Mouse (Mus musculus) heart, postnatal 36 days (tissue): Measurements from ENCODE around the gene Foxg1. TPM values are rescaled to one million over a fixed set of nuclear protein-coding genes. Genes with fewer than 3 reads are reported as not detected.

Source experiments
- DNase-seq, 2 experiments: peaks; one replicate each; pipeline ENCODE4 v3.0.0; 2021 to 2022
- intact Hi-C: fragments of 180-260 bp; cut with DNase I; formaldehyde crosslinking; loops from one replicate; pipeline ENCODE4 v1.15.1; 2025
- total RNA-seq, 2 experiments: library from RNA; stranded (reverse); gene quantifications; 2 replicates each; pipeline ENCODE4 v1.2.3; 2021

Gene Foxg1
- total RNA-seq = not detected

DNA sequence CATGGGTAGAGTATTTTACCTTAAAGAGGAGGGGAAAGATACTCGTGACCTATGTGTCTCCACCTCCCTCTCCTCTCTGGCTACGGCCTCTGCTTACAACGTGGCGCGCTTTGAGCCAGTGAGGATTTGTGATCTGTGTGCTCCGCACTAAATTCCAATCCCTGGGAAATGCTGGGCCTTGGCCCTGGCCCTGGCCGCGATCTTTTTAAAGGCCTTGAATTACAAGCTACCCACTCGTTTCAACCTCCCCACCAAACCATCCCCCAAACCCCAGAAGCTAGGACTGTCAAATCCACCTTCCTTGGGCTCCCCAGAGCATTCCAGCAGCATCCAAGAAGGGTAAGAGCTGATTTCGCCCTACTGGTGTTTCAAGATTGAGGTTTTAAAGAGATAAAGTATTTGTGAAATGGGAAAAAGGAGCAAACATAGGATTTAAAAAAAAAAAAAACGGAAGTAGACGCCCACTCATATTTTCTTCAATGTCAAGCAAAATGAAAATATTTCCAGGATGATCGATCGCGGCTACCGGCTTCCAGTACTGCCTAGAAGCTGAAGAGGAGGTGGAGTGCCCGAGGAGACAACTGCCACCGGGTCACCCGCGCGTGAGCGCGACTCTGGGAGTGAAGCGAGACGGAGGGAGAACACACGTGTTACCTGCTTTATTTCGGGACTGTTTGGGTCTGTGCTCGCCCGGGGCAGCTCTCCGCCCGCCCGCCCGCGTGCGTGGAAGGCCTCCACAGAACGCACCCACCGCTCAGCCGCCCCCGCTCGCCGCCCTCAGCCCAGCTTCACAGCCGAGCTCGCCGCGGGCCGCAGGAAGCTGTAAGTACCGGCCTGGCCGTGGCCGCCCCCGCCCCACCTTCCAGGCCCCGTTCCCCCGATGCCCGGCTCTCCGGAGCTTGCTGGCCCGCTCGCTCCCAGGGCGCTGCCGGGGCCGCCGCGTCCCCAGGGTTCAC is at the start of gene Foxg1:
TSS of gene Foxg1 (plus strand) at position 96 of the 956 bp plus-strand sequence.
- intact Hi-C loops = no loop called here
- DNase-seq = no peak

DNA sequence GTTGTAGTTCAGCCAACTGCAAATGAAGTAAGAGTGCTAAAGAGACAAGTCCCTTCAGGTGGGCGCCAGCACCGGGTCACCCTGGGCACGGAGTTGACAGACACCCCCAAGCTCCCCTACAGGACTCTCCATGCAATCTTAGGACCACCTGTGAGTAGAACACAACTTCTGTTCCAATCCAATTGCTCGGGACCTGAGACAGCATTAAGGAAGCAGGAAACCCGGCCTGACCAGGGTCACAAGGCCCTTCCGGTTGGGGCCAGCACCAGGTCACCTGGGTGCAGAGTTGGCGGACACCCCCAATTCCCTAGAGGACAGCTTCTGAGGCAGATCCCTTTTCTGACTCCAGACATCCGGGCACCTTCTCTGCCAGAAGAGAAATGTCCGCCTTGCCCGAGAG is 32.8 kb upstream of the Foxg1 start:
- no peak for DNase-seq
- intact Hi-C loops = no loop called here

DNA sequence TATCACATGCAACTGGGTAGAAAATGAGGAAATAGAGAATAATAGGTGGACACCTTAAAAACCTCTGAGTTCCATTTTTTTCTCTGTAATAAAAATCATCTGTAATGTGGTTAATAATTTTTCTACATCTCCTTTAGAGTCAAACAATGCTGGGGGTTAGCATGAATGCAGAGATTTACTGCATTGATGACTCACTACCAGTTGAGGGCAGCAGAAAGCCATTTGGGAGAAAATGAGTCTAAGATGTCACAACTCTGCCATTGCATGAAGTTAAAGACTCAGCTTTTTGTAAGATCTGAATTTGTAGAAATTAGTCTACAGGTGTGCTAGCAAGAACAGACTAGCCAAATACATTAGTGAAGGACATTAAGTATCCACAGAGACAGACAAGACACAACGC is 13.5 kb upstream of the Foxg1 start:
- intact Hi-C loops = no loop called here
- DNase-seq = no peak

DNA sequence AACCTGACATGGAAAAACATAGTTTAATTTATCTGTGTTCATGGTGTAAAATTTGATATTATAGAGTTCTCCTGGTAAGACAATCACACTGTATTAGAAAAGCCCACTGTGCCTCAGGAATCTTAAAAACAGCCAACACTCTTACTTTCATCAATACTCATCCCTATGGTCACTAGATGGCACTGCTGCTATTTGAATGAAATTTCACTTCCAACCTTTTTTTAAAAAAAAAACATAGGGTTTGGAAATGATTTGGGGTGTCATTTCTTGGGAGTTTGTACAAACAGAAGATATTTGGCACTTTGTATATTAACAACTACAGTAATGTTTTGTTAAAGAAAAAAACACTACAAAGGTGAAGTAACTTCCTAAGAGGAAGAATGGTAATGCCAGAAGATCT is 10.3 kb upstream of the Foxg1 start:
- DNase-seq = no peak
- intact Hi-C loops = loop anchor here (5.0 to 10.0 kb wide), 5 partner anchors 583 to 1903 kb away; no protein-coding TSS in a partner anchor

DNA sequence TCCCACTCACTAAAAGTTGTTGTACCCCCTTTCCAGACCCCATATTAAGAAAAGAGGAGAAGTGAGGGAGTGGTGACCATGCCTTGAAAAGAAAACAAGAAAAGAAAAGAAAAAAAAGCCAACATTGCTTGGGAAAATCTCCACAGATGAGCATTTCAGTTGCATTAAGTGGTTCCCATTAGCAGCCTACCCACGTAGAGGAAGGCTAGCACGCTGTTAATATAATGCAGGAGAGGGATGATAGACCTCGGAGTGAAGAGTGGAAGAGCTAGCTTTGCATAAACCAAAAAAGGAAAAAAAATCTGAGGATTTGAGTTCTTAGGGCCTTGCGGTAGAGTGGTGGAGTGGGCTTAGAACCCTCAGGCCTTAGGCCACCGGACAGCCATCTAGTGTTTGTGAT is 9.3 kb upstream of the Foxg1 start:
- DNase-seq = no peak
- intact Hi-C loops = loop anchor here (5.0 to 10.0 kb wide), 5 partner anchors 582 to 1902 kb away; no protein-coding TSS in a partner anchor

DNA sequence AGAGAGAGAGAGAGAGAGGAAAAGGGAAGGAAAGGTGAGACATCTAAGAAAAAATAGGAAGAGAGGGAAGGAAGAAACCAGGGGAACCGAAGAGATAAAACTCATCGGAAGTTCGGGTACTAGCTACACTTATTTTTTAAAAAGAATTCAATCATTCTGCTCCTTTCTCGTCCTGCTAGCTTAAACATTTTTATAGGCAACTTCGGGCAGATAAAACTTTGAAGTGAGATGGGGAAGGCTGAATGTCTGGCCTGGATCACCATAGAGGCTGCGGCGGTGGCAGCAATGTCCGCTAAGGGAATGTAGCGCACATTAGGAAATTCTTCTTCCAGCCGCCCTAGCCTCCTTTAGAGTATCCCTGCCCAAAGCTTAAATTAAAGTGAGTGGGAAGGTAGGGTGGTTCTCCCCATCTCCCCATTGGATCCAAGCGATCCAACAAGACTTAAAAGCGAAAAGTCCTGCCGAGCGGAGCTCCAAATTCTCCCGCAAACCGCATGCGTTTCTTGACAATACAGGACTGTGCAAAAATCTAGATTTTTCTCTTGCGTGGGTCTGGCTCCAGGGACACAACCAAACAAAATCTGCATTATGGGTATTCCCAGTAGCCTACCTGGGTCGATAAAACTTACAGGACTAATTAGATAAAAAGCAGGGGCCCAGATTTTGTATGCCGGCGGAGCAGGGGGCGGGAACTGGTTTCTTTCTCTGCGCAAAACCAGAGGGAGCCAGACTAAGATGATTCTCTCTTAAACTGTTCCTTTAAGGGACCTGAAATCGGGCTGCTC is 8.4 kb upstream of the Foxg1 start:
- no peak for DNase-seq
- intact Hi-C loops = loop anchor here (5.0 to 10.0 kb wide), 5 partner anchors 581 to 1901 kb away; no protein-coding TSS in a partner anchor

DNA sequence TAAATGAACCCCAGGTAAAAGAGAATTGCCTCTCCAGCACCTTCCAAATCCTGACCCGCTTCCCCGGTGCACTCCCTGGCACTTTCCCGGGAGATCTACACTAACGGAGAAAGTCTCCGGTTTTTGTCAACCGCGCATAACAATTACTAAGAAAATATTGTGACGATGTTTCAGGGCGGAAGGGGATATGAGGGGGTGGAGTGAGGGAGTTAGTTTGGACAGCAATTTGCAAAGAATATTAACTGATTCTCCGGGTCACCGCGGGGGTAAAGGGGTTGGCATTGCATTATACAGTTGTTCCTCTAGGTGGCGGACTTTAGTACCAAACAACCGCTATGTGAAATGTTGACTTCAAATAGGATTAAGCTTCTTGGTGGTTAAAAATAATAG is 7.9 kb upstream of the Foxg1 start:
- intact Hi-C loops = loop anchor here (5.0 to 10.0 kb wide), 5 partner anchors 580 to 1900 kb away; no protein-coding TSS in a partner anchor
- DNase-seq = no peak

DNA sequence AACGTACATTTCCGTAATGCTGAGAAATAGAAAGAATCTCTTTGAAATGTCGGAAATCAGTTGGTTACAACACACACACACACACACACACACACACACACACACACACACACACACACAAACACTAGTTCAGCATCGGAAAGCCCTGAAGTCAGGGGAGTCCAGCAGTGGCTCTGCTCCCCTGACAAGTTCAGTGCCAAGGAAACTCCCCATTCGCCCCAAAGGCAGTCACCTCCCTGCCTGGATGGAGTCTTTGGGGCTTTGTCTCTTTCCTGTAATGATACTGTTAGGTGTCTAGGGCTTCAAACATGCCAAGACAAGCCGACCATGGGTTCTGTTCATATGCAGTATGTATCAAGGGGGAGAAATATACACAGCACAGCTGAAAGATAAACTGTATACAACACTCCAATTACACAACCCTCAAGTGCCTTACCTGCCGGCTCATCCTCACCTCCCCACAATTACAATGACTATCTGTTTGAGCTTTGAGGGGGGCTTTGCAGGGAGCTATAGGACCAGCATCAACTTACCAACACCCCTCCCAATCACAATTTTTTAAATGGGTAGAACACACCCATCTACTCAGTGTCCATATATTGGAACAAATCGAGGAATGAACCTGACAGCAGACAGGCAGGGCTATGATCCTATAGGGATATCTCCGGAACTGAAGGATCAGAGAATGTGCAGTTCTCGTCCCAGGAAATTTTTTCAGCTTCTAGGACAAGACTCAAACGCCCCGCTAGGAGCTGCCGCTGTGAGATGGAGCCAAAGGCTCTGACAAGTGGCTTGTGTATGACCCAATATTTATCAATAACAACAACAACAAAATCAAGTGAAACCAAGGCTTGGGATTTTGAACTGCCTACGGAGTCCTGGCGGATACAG is 6.8 kb upstream of the Foxg1 start:
- DNase-seq = no peak
- intact Hi-C loops = loop anchor here (10.0 kb wide), 2 partner anchors 579 to 1899 kb away; no protein-coding TSS in a partner anchor

DNA sequence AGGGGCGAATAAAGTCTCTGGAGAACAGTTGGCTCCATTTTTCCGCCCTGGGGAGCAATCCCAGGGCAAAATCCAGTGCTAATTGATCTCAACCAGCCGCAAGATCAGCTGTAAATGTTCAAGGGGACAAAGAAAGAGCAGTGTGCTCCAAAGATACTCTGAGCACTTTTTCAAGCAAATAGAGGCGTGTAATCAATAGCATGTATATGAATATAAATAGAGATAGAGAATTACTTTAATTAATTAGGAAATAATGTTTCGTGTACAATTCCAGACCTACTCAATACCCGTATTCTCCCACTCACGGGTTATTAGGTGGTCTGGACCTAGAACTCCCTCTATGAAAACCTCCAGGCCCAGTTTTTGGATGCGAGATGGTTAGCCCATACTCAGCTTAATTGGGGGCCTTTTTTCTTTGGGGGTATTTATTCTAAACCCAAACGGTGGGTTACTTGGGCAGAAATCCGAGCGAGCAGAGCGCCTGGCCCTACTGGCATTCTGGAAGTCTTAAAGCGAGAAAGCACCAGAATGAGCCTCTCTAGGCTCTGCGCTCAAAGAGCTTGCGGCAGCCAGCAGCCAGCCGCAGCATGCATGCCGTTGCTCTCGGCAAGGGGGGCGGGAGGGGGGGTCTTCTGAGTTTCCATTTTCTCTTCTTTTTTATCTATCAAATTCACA is 6.0 kb upstream of the Foxg1 start:
- DNase-seq = no peak
- intact Hi-C loops = loop anchor here (10.0 kb wide), 2 partner anchors 578 to 1898 kb away; no protein-coding TSS in a partner anchor

DNA sequence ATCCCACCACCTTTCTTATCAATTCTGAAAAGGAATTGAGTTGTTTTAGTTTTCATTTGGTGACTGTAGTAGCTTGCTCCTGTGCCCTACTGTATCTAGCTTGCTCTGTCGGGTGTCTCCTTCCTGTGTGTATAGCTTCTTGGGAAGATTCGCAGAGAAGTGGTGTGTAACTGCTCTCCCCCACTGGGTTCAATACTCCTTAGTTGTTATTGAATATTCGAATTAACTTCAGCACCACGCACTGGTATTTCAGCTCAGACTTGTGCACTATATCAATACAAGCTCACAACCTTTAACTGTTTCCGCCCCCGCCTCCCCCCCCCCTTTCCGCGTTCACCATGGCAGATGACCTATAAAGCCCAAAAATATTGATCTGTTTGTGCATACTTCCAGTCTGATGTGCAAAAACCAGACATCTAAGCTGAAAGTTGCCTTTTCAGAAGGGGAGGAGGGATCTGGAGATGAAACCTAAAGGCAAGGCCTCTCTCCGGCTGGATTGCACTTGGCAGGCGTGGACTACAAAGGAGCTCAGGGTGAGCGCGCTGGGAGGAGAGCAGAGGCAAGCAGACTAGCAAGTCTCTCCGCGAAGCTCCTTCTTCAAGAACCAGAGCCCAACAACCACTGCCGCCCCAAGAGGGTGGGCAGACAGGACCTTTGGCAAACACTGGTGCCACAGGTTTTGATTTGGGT is 5.0 kb upstream of the Foxg1 start:
- intact Hi-C loops = loop anchor here (10.0 kb wide), 2 partner anchors 577 to 1897 kb away; no protein-coding TSS in a partner anchor
- DNase-seq = no peak

DNA sequence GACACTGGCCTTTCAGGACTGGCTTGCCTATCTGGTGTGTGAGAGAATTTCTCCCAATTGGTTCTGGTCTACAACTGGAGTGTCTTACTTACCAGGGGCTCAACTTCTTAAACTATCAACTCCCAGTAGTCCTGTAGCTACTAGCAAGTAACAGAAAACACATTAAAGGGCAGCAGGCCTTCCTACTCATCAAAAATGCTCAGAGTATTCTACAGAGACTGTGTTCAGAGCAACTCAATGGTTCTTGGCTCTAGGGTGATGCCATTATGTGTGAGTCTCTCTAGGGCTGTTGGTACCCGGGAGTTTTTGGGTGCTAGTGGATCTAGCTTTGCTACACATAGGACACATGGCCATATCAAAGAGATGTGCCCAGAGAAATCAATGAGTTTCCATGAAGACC is 3.5 kb upstream of the Foxg1 start:
- intact Hi-C loops = loop anchor here (10.0 kb wide), 2 partner anchors 576 to 1896 kb away; no protein-coding TSS in a partner anchor
- DNase-seq = no peak

DNA sequence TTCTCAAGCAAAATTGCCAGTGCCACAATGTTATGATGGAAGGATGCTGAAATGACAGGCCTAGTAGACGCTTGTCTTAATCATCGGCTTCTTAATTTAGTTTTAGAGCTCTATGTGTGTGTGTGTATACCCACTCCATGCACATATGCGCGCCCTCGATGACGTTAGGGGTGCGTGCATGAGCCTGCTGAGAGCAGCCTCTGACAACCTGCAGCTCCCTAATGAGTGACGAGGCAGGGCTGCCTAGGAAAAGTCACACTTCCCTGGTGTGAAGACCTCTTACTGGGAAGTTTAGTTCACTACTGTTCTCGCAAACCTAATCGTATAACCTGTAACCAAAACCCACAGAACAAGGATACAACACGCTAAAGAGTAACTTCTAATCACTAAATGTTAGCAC is 3.0 kb upstream of the Foxg1 start:
- DNase-seq = no peak

DNA sequence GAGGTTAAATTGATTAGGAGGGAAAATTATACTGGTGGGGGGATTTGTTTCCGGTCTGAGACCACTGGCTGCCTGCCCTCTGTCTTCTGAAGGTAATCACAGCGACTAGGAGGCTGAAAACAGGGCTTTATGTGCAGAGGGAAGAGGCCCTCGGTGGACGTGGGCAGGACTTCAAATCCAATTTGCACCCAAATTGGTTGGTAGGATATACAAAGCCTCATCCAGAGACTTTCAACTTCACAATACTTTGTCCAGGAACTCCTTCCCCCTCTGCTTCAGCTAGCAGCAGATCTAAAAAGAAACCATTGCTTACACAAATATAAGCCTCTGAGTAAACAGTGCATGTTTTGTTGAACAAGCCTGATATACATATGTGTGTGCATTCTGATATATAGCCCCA is 2.0 kb upstream of the Foxg1 start:
- DNase-seq = no peak
- intact Hi-C loops = no loop called here

More for the DNA sequence above, 3.0 kb upstream of the Foxg1 start:
- intact Hi-C loops = loop anchor here (10.0 kb wide), 2 partner anchors 575 to 1895 kb away; no protein-coding TSS in a partner anchor

DNA sequence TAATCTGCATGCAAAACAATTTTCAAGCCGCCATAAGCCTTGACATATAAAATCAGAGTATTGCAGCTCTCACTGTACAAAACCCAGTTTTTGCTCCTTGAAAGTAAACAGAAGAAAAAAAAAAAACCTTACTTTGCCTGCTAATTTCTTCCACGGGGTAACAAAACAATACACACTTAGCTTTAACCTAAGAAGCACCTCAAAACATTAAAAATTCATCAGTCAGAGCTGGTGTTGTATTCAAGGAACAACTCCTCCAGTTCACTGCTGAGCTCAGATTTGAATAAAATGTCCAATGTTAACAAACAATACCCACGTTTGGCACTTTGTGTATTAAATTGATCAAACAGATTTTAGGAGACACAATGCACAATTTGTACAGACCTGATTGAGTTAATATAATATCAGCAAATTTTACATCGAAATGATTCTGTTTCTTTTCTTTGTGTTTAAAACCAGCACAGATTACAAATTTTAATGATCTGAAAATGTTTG is 1.4 kb upstream of the Foxg1 start:
- intact Hi-C loops = no loop called here

DNA sequence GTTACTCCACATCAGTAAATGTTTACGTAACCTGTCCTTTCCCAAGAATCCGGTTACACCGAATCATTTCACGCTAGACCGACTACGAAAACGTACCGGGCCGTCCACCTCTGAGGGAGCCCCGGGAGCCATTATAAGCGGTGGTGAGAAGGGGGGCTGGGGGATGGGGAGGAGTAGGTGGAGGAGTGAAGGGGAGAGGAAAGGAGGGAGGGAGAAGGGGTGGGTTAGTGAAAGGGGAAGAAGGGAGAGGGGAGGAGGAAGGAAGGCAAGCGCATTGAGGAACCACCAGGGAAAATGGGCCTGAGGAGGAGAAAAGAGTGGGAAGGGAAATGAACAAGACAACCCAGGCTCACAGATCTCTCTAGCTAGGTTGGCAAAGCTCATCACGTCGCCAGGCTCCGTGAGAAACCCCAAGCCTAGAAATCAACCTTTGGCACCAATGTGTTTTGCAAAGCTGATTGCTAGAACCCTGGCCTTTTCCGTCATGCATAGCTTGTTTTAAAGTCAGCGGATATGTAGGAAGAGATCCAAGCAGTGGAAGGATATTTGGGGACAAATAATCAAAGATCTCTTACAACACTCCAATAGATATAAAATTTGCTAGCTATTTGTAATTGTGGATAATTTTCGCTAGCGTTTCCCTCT is 617 bp upstream of the Foxg1 start:
- intact Hi-C loops = no loop called here
- no peak for DNase-seq

More for the DNA sequence above, 1.4 kb upstream of the Foxg1 start:
- DNase-seq = no peak

DNA sequence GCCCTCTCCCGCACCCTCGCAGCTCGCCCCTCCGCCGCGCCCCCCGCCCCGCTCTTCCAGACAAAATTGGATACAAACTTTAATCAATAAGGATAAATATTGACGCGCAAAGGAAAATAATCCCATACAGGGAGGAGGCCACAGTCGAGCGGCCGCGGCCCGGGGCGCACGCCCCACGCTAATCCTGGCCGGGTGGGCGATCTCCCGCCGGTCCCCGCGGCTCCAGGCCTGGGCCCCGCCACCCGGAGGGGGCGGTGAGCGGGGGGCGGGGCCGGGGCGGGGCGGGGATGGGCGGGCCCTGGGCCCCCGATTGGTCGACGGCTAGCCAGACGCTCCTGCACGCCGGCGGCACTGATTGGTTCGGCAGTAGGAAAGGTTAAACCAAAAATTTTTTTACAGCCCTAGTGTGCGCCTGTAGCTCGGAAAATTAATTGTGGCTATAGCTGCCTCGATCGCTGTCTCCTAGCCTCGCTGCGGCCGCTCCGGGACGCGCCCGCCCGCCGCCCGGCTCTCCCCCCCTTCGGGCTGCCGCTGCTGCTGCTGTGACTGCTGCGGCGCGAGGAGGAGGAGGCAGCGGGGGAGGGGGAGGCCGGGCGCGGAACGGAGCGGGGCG is 1.2 kb downstream of the Foxg1 start:
- intact Hi-C loops = no loop called here

DNA sequence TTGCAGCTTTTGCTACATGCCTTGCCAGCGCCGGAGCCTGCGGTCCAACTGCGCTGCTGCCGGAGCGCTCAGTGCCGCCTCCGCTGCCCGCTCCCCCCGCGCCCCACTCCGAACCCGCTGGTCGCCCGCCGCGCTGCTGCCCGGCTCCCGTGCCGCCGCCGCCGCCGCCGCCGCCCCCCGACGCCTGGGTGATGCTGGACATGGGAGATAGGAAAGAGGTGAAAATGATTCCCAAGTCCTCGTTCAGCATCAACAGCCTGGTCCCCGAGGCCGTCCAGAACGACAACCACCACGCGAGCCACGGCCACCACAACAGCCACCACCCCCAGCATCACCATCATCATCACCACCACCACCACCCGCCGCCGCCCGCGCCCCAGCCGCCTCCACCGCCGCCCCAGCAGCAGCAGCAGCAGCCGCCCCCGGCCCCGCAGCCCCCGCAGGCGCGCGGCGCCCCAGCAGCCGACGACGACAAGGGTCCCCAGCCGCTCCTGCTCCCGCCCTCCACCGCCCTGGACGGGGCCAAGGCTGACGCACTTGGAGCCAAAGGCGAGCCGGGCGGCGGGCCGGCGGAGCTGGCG is 1.9 kb downstream of the Foxg1 start:
- intact Hi-C loops = no loop called here
- no peak for DNase-seq

More for the DNA sequence above, 1.2 kb downstream of the Foxg1 start:
- DNase-seq = no peak
